Mouse (Mus musculus): ENCODE measurements at regions not wholly inside any gene's neighbourhood (a gene's known extent, or its start where the extent isn't known, plus 50 kb on each side); places are given as distances from the start of the nearest gene placed in this dataset.

DNA sequence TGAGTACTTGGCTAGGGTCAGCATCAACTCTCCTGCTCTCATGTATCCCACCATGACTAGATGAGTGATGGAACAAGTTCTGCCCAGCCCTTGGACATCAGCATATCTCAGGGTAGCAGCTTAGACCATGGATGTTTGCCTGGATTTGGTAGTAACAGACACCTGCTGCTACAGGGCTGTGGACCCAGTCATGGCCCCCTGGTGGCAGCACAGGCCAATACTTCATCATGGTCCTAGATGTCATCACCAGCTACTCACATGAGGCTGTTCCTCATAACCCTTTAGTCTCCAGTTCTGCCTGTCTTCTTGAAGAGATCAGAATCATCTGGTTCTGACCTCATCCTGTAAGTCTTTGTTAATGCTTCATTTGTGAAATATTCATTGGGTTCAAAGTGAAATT lies 566.9 kb upstream of the Tacstd2 start:
- TF ChIP-seq EP300 (IDR thresholded peaks at IDR 0.05): no peak
- no peak for TF ChIP-seq CTCF (IDR thresholded peaks at IDR 0.05)

Measured in lung, postnatal 0 days (tissue).